Mouse (Mus musculus) neutrophil, adult 65 days (primary cell): ENCODE data around the gene Gas2l3. TPM values are rescaled to one million over a fixed set of nuclear protein-coding genes. Genes with fewer than 3 reads are reported as not detected.

ENCODE experiments used
- total RNA-seq: library from RNA; stranded (reverse); gene quantifications from 2 replicates; pipeline ENCODE4 v1.2.4, GENCODE M21; 2023

Gas2l3 gene
- 20.4 and 36.2 TPM in 2 replicates for total RNA-seq

DNA sequence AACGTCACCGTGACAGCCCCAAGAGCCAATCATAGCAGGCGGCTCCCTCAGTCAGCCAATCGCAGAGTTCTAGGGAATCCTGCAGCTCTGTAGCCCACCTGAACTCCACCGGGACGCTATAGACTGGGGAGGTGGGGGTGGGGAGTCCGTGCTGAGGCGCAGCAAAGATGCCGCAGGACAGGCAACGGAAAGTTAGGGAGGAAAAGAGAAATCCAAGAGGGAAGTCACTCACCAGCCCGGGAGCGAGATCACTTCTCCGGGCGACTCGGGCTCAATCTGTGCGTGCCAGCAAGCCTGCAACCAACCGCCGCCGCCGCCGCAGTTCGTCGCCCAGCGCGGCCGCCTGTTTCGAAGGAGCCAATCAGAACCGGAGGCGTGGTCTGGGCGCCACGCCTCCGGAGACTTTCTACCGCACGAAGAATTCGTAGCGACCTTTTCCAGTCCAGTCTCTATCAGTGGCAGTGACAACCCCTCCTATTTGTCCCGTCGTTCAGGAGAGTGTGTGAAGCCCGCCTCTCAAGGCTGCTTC lies at the start of gene Gas2l3:
Gene Gas2l3, minus strand, starts transcription at position 345 of the 529 bp plus-strand sequence.

Other genes starting within 250 kb of the Gas2l3 start
- gene Ano4, start 99.2 kb downstream of the Gas2l3 start, total RNA-seq, result not detected in 2 replicates
- not detected in 2 replicates for gene Nr1h4, start 89.6 kb upstream of the Gas2l3 start, total RNA-seq
- not detected in 2 replicates for gene Slc17a8, start 177.3 kb upstream of the Gas2l3 start, total RNA-seq
- gene Scyl2, start 242.3 kb upstream of the Gas2l3 start, total RNA-seq, result 56.5 and 76.9 TPM in 2 replicates